Mouse (Mus musculus): ENCODE measurements around the gene Hal.
"Not testable (repeated sequence)": the region's sequence is repeated elsewhere in the genome, so short reads cannot be mapped to it uniquely, and the experiment has no call there.

Gene Hal

GRCm38 (mm10) chr10:93515927-93516326, 27.4 kb downstream of the Hal start:
- DNase-seq (ENCODE audit: low read depth, low spot score) = no peak

- no peak for DNase-seq (ENCODE audit: low read depth, low spot score)
These were observed 29.2 kb downstream of the Hal start for GRCm38 (mm10) chr10:93517754-93518153.

DNA sequence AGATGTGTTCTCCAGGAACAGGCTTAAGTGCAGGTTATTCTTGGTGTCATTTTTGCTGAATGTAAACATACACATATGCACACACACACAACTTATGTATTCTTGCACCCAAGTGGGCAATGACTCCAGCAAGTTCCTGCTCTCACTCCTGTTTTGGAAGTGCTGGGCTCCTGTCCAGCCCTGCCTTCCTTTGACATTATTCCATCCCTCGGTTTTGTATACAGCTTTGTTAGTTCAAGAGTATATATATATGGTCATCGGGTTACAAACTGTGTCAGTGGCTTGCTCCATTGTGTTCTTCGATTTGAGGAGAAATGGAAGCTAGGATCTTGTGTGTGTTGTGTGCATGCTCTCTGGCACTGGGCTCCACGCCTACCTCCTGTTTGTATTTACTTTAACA, 29.6 kb downstream of the Hal start:
- no peak for DNase-seq (ENCODE audit: low read depth, low spot score)

- no peak for DNase-seq (ENCODE audit: low read depth, low spot score)
These were observed 30.1 kb downstream of the Hal start for GRCm38 (mm10) chr10:93518620-93519019.

DNA sequence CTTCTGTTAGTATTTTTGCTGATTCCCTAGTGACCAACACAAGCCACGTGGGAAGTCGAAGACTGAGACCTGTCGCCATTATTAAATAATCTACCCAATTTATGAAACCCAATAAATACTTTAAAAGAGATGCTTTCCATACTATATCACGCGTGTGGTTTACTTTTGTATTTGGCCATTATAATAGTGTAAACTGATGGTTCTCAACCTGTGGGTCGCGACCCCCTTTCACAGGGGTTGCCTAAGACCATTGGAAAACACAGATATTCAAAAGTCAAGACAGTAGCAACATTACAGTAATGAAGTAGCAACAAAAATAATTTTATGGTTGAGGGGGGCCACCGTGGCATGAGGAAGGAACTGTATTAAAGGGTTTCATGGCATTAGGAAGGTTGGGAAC, 30.6 kb downstream of the Hal start:
- no peak for DNase-seq (ENCODE audit: low read depth, low spot score)

- no peak for DNase-seq (ENCODE audit: low read depth, low spot score)
These were observed 31.2 kb downstream of the Hal start for GRCm38 (mm10) chr10:93519756-93520155.

DNA sequence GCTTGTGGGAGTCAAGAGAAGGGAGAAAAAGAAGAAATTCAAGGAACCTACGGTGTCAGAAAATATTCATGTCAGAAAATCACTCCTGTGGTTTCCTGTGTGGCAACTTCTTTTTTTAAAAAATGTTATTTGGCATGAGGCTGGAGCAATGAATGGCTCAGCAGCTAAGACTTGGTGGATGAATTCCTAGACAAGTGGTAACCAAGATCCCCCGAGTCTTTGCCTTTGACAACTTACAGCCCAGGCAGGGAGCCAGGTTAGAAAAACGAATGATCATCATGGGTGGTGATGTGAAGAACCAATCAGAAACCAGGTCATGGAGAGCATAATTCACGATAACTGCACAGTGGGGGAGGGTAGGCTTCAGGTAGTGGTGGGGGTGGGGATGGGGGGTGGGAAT, 32.4 kb downstream of the Hal start:
- no peak for DNase-seq (ENCODE audit: low read depth, low spot score)

- no peak for DNase-seq (ENCODE audit: low read depth, low spot score)
These were observed 36.8 kb downstream of the Hal start for GRCm38 (mm10) chr10:93525329-93525728.

GRCm38 (mm10) chr10:93538287-93538686, 49.7 kb downstream of the Hal start:
- DNase-seq (ENCODE audit: low read depth, low spot score) = no peak

- no peak for DNase-seq (ENCODE audit: low read depth, low spot score)
These were observed 50.2 kb downstream of the Hal start for GRCm38 (mm10) chr10:93538818-93539217.

DNA sequence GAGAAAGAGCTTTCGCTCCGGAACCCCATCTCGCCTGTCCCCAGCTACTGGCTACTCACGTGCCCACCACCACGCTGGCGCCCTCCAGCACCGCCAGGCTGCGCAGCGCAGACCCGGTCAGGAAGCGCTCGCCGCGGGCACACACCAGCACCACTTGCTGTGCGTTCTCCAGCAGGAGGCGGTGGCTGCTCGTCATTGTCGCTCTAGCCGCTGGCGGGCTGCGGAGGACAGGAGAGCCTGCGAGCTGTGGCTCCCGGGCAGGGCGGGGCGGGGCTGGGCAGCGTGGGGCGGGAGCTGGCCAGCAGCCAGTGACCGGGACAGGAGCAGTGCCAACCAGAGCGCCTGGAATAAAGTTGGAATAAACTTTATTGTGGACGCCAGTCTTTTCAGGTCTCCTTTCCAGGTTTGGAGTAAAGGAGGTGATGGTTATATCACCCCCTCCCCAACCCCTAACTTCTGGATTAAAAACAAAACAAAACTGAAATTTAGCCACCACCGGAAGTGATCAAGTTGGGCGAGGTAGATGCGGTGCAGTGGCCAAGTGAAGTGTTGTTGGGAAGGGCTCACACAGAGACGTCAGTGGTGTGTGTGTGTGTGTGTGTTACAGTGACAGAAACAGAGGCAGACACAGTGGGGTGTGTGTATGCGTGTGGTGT, 51.3 kb downstream of the Hal start, which contains the start of gene Amdhd1:
Gene Amdhd1, minus strand, starts transcription at position 259 of the 656 bp plus-strand sequence.
- no peak for DNase-seq (ENCODE audit: low read depth, low spot score)

- DNase-seq (ENCODE audit: low read depth, low spot score) = no peak
These were observed 52.1 kb downstream of the Hal start, which contains the start of gene Ccdc38 for GRCm38 (mm10) chr10:93540431-93541210. TSS of gene Ccdc38 (plus strand) at chr10:93540632.

- DNase-seq (ENCODE audit: low read depth, low spot score) = no peak
These were observed 53.0 kb downstream of the Hal start for GRCm38 (mm10) chr10:93541585-93541984.

DNA sequence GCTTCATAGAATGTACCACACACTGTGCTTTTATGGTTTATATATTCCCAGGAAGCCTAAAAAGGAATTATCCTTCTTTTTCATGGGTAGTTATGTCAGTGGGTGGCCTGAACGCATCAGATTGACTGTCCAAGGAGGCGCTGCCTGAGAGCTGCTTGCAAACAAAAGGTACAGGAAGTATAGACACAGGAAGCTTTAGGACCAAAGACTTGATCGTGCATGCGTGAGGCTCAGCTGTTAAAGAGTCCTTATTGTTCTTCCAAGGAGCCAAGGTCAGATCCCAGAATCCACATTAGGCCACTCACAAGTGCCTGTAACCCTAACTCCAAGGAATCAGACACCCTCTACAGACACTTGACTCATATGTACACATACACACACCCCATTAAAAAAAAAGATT, 53.8 kb downstream of the Hal start:
- DNase-seq (ENCODE audit: low read depth, low spot score) = no peak

GRCm38 (mm10) chr10:93543176-93543575, 54.6 kb downstream of the Hal start:
- DNase-seq (ENCODE audit: low read depth, low spot score) = no peak

- no peak for DNase-seq (ENCODE audit: low read depth, low spot score)
These were observed 55.6 kb downstream of the Hal start for GRCm38 (mm10) chr10:93544172-93544571.

DNA sequence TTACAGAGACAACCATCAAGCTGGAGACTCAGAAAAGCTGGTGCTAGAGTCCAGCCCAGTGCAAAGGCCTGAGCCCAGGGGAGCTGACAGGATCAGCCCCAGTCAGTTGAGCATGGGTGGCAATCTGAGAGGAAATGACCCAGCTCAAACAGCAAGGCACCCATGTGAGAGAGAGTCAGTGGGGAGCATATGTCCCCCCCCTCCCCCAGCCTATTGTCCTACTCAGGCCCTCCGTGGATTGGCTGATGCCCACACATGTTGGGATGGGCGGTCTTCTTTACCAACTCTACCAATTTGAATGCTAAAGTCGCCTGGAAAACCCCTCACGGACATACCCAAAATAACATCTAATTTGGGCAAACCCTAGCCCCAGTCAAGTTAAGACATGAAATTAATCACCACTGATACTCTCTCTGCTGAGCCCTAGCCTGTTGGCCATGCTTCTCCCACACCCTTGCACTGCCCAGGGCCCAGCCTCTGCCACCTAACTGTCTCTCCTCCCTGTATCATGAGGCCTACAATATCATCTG, 59.2 kb downstream of the Hal start:
- DNase-seq (ENCODE audit: low read depth, low spot score) = no peak

DNA sequence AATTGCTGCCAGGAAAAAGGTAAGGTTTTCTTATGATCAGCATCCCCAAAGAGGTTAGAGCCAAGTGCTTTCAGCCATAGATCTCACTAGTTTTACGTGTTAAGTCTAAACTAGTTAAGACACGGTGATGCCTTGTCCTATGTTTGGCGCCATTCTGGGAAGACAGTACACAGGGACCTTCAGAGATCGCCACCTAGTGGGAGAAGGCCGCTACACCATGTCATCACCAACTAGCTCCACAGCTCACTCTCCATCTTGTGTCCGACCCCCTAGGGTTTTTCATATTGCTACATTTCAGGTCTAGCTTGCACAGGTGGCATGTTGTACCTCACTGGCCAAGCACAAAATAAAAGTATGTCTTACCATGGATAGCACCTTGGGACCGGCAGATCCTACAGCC, 60.4 kb downstream of the Hal start:
- peak; percentile 22 for DNase-seq (ENCODE audit: low read depth, low spot score)

GRCm38 (mm10) chr10:93549821-93550220, 61.3 kb downstream of the Hal start:
- no peak for DNase-seq (ENCODE audit: low read depth, low spot score)

GRCm38 (mm10) chr10:93552596-93552995, 64.0 kb downstream of the Hal start:
- no peak for DNase-seq (ENCODE audit: low read depth, low spot score)

GRCm38 (mm10) chr10:93557971-93558370, 69.4 kb downstream of the Hal start:
- not testable (repeated sequence) for DNase-seq (ENCODE audit: low read depth, low spot score)

- no peak for DNase-seq (ENCODE audit: low read depth, low spot score)
These were observed 71.2 kb downstream of the Hal start for GRCm38 (mm10) chr10:93559786-93560185.
